Mouse (Mus musculus): Measurements from ENCODE around the gene Nectin4. TPM values are rescaled to one million over a fixed set of nuclear protein-coding genes. Genes with fewer than 3 reads are reported as not detected.

Gene Nectin4
- polyA plus RNA-seq, 1 experiment from 2014 or later = 3.8 TPM

DNA sequence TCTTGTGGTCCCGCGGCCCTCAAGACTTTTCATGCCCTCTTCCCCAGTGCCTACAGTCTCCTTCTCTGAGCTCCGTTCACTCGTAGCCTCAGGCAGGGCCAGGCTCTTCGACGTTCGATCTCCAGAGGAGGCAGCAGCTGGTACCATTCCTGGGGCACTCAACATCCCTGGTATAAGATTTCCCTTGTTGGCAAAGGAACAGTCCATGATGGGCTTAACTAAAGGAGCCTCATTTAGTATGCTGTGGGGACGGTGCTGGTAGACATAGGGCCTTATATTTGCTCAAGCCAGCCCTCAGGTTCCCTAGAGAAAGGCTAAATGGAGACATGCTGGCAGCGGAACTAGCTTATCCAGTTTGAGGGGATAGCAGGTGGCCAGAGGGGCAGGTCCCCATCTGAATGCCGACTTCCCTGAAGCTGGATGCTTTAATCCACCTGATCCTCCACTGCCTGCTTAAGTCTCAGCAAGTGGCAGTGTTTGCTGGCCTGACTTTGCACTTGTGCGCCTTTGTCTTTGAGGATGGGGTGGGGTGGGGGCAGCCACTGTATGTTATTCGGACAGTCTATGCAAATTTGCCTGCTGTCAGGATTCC, 49.5 kb downstream of the Nectin4 start:
- no peak overlapping the region for H3K4me3 ChIP-seq (replicated peaks)
- 71% methylated on average over 12 of the region's 12 CpGs for WGBS
- no peak for ATAC-seq
- H3K27me3 ChIP-seq (replicated peaks) = no peaks in the 10 kb centered on the region
- no peaks in the 10 kb centered on the region for H3K4me1 ChIP-seq (replicated peaks)
- no peaks in the 10 kb centered on the region for H3K9me3 ChIP-seq
- no peak overlapping the region for H3K4me2 ChIP-seq (replicated peaks)
- H3K27ac ChIP-seq = no peak overlapping the region
- peaks cover 19% of the 10 kb centered on the region for H3K36me3 ChIP-seq
- no peak overlapping the region for H3K9ac ChIP-seq

DNA sequence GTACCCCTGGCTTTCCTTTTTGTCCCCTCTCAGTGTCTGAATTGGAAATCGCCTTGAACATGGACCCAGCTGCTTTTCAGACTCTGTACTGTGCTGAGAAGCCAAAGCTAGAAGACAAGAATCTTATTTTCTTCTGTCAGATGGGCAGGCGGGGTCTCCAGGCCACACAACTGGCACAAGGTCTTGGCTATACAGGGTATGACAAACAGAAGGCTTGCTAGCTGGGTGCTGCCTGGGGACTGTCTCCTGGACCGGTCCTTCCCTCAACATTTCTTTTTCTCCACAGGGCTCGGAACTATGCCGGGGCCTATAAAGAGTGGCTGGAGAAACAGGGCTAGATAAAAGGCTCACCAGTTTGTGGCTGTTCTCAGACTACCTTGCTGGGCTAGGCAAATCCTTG, 50.0 kb downstream of the Nectin4 start:
- H3K4me2 ChIP-seq (replicated peaks) = no peak overlapping the region
- WGBS = 88% methylated on average over 5 of the region's 5 CpGs
- H3K27ac ChIP-seq = no peak overlapping the region
- H3K9me3 ChIP-seq = no peaks in the 10 kb centered on the region
- no peak overlapping the region for H3K4me3 ChIP-seq (replicated peaks)
- H3K9ac ChIP-seq = no peak overlapping the region
- peaks cover 3% of the 10 kb centered on the region; the same call in 1 of the 2 replicates for H3K4me1 ChIP-seq (replicated peaks)
- peaks cover 19% of the 10 kb centered on the region for H3K36me3 ChIP-seq
- ATAC-seq = no peak
- H3K27me3 ChIP-seq (replicated peaks) = no peaks in the 10 kb centered on the region

DNA sequence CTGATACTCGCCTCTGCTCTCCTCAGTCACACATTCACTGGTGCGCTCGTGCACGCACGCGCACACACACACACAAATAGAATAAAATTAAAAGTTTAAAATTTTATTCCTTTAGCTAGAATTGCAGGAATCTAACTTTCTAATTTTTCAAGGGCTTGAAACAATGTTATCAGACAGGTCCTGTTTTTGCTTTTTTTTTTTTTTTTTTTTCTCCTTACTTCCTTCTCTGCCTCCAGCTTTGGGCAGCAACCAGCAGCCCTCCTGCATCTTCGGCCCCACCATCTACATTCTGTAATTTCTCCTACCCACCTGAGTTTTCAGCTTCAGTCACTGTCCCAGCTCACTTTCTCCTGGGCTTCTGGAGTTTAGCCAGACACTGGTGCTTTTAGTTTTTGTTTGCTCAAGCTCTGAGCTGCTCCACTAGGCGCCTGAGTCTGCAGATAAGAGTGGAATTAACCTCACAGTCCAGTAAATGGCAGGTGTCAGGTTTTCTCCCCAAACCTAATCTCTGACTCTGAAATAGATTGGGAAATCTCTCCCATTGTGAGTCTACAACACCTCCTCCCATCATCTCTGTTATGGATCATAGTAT, 52.7 kb downstream of the Nectin4 start:
- no peak overlapping the region for H3K27ac ChIP-seq
- ATAC-seq = peak; percentile 37; the same call in 1 of the 2 replicates
- no peak overlapping the region for H3K4me2 ChIP-seq (replicated peaks)
- no peaks in the 10 kb centered on the region for H3K9me3 ChIP-seq
- H3K36me3 ChIP-seq = peaks cover 10% of the 10 kb centered on the region
- no peak overlapping the region for H3K4me3 ChIP-seq (replicated peaks)
- 74% methylated on average over 8 of the region's 8 CpGs for WGBS
- H3K9ac ChIP-seq = no peak overlapping the region
- no peaks in the 10 kb centered on the region; the same call in 1 of the 2 replicates for H3K27me3 ChIP-seq (replicated peaks)
- H3K4me1 ChIP-seq (replicated peaks) = peaks cover 8% of the 10 kb centered on the region; the same call in 1 of the 2 replicates

DNA sequence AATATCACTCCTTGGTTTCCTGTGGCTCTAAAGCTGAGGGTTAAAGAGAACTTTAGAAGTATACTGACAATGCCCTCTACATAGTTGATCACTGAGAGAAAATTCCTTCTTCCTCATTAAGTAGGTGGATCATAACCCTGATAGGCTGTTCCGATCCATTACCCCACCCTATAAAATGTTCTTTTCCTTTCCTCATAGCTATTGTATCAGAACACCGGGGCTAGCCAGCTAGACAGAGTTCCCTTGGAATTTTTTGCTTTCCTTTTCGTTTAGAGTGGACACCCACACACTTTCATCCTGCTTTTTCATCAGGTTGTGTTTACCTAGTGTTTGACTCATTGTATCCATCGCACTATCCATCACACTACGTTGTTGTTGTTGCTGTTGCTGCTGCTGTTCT, 54.7 kb downstream of the Nectin4 start:
- 34% methylated on average over 5 of the region's 5 CpGs for WGBS
- Histone ChIP-seq H3K4me2 (replicated peaks) (no peak overlapping the region), H3K27me3 (replicated peaks) (no peaks in the 10 kb centered on the region; the same call in 1 of the 2 replicates), H3K9me3 (no peaks in the 10 kb centered on the region), H3K9ac (no peak overlapping the region), H3K4me1 (replicated peaks) (peaks cover 8% of the 10 kb centered on the region; the same call in 1 of the 2 replicates), H3K27ac (no peak overlapping the region), H3K36me3 (no peaks in the 10 kb centered on the region; the same call in 1 of the 2 replicates), H3K4me3 (replicated peaks) (no peak overlapping the region)
- peak; percentile 42 for ATAC-seq

DNA sequence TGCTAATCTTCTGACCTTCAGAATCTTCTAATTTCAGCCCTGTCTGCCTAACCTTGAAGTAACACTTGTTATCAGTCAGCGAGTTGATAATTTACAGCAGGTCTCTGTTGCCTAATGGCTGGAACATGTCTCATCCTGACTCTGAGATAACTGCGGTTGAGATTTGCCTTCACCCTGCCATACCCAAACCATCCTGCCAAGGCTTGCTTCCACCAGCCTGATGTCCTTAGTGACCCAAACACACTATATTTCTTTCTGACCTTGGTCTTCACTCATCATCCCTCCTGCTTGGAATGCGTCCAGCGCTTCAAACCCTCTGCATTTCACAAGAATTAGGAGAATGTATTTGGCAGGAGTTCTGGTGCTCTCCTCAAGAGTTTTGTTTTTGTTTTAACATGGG, 55.2 kb downstream of the Nectin4 start:
- WGBS = 29% methylated on average over 4 of the region's 4 CpGs
- peaks cover 8% of the 10 kb centered on the region; the same call in 1 of the 2 replicates for H3K4me1 ChIP-seq (replicated peaks)
- no peak overlapping the region for H3K9ac ChIP-seq
- H3K4me3 ChIP-seq (replicated peaks) = no peak overlapping the region
- no peak overlapping the region for H3K27ac ChIP-seq
- ATAC-seq = peak; percentile 75
- H3K9me3 ChIP-seq = no peaks in the 10 kb centered on the region
- no peak overlapping the region for H3K4me2 ChIP-seq (replicated peaks)
- H3K27me3 ChIP-seq (replicated peaks) = no peaks in the 10 kb centered on the region; the same call in 1 of the 2 replicates
- no peaks in the 10 kb centered on the region for H3K36me3 ChIP-seq

DNA sequence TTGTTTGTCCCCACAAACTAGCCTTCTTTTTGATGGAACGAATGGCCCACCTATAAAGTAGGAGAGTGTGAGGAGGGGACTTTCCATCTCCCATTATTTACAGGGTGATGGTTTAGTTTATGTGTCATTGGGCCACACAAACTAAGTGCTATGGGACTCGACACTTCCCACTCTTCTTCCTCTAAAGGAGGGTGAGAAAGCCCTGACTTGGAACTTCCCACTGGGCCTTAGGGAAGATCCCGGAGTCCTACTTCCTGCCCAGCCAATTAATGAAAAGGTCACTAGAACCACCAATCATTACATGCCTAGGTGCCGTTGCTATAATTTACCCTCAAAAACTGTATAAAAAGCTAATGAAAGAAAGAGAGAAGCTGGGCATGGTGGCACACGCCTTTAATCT, 62.3 kb downstream of the Nectin4 start:
- ATAC-seq = no peak
- Histone ChIP-seq H3K9ac (no peak overlapping the region), H3K36me3 (no peaks in the 10 kb centered on the region), H3K9me3 (no peaks in the 10 kb centered on the region), H3K27me3 (replicated peaks) (no peaks in the 10 kb centered on the region; the same call in 1 of the 2 replicates), H3K27ac (no peak overlapping the region), H3K4me1 (replicated peaks) (peaks cover 6% of the 10 kb centered on the region; the same call in 1 of the 2 replicates), H3K4me3 (replicated peaks) (no peak overlapping the region), H3K4me2 (replicated peaks) (no peak overlapping the region)
- WGBS = 80% methylated on average over 5 of the region's 5 CpGs

DNA sequence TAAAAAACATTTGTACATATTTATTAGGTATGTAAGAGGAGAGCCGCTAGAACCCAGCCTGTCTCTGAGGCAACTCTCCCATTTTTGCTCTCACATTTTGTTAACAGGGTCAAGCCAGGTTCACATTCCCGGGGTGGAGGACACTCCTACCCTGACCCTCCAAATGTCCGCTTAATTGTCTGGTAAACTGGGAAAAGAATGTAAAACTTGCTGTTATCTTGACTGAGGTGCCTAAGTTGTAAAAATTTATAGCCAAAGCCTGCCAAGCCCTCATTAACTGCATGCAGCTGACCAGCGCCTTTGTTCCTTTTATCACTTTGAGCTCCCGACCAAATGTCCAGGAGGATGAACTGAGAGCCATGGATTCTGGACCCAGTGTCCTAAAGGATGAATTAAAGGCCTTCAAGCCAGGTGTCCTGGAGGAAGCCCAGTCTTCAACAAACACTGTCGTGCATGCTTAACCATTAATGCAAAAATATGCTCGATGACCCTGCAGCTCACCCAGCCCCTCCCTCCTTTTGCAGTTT, 65.5 kb downstream of the Nectin4 start:
- Histone ChIP-seq H3K4me1 (replicated peaks) (peaks cover 9% of the 10 kb centered on the region), H3K27me3 (replicated peaks) (no peaks in the 10 kb centered on the region), H3K36me3 (no peaks in the 10 kb centered on the region), H3K9ac (no peak overlapping the region), H3K4me2 (replicated peaks) (0 out of 2 replicates have a peak overlapping the region, but pooled peaks have one; percentile 11), H3K27ac (no peak overlapping the region), H3K9me3 (no peaks in the 10 kb centered on the region), H3K4me3 (replicated peaks) (no peak overlapping the region)
- 18% methylated on average over 7 of the region's 7 CpGs for WGBS
- ATAC-seq = no peak

DNA sequence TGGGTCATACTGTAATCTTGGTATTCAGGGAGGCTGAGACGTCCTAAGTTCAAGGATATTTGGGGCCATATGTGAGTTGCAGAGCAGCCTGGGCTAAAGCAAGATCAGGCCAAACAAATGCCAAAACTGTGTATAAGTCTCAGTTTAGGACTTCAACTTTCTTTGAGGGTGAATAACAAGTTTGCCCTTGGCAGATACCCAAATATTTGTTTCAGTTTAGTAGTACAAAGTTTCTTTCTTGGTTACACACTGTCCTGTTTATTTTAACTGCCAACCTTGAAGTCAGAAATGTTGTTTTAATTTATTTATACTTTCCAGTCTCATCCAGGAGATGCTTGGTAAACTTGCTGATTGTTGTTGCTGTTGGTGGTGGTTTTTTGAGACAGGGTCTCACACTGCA, 66.1 kb downstream of the Nectin4 start:
- H3K4me3 ChIP-seq (replicated peaks) = no peak overlapping the region
- no peak for ATAC-seq
- no peaks in the 10 kb centered on the region for H3K36me3 ChIP-seq
- H3K27me3 ChIP-seq (replicated peaks) = no peaks in the 10 kb centered on the region
- WGBS = 35% methylated on average over 1 of the region's 1 CpGs
- no peak overlapping the region for H3K4me2 ChIP-seq (replicated peaks)
- H3K27ac ChIP-seq = no peak overlapping the region
- no peak overlapping the region for H3K9ac ChIP-seq
- H3K4me1 ChIP-seq (replicated peaks) = peaks cover 14% of the 10 kb centered on the region
- no peaks in the 10 kb centered on the region for H3K9me3 ChIP-seq

DNA sequence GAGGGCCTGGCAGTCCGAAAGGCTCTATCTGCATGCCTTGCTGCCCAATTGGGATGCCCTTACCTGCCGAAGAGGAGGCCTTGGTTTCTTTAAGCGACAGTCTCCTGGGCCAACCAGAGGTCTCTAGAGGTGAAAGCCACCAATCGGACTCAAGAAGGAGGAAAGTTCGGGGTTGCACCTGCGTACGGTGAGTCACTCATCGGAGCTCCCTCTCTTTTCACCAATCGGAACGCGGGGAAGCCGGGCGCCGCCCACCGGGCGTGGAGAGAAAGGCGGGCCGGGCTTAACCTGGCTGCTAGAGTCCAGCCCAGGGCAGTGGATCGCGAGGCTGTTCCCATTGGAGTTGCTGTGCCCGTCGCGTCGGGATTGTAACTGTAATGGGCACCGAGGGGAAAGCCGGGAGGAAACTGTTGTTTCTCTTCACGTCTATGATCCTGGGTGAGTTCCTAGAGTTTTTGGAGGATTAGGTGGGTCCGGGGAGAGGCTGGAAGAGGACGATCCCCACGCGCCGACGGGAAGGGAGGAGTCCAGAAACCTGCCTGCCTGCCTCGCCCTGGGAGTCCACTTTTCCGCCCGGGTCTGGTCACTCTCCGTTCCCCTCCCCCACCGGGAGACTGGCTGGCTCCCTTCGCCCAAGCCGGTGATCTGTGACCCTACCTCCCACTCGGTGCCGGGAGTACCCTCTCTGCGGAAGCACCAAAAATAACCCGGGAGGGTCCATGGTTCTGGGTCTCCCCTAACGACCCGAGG, 67.5 kb downstream of the Nectin4 start, which contains the start of gene F11r:
Gene F11r (plus strand): TSS at position 272 of the 750 bp plus-strand sequence.
- H3K4me2 ChIP-seq (replicated peaks) = peak within 1 kb of the TSS; percentile 69
- H3K9me3 ChIP-seq = no peaks in the 10 kb centered on the region
- ATAC-seq = peak; percentile 90
- H3K27me3 ChIP-seq (replicated peaks) = no peaks in the 10 kb centered on the region
- peak within 1 kb of the TSS; percentile 86 for H3K27ac ChIP-seq
- H3K4me1 ChIP-seq (replicated peaks) = peaks cover 21% of the 10 kb centered on the region
- no peaks in the 10 kb centered on the region for H3K36me3 ChIP-seq
- 1% methylated on average over 46 of the region's 46 CpGs for WGBS
- H3K4me3 ChIP-seq (replicated peaks) = peak within 1 kb of the TSS; percentile 58
- H3K9ac ChIP-seq = peak within 1 kb of the TSS; percentile 68

Other genes with a start within 250 kb of the Nectin4 start
- gene Sdhc, start 219.5 kb upstream of the Nectin4 start, polyA plus RNA-seq (2015; fragmentation: Nextera tagmentation; extraction: Ambion mirVana) = 360 and 387 TPM in 2 replicates
- gene Mpz, start 219.4 kb upstream of the Nectin4 start, polyA plus RNA-seq (2015; fragmentation: Nextera tagmentation; extraction: Ambion mirVana) = 1.1 and 1.3 TPM in 2 replicates
- 16.4 and 18.5 TPM in 2 replicates for gene Pcp4l1, start 173.8 kb upstream of the Nectin4 start, polyA plus RNA-seq (2015; fragmentation: Nextera tagmentation; extraction: Ambion mirVana)
- gene Nr1i3, start 156.1 kb upstream of the Nectin4 start, polyA plus RNA-seq (2015; fragmentation: Nextera tagmentation; extraction: Ambion mirVana) = 9.2 and 10.5 TPM in 2 replicates
- 31.4 and 32.0 TPM in 2 replicates for gene Tomm40l, start 147.6 kb upstream of the Nectin4 start, polyA plus RNA-seq (2015; fragmentation: Nextera tagmentation; extraction: Ambion mirVana)
- gene Apoa2, start 145.0 kb upstream of the Nectin4 start, polyA plus RNA-seq (2015; fragmentation: Nextera tagmentation; extraction: Ambion mirVana) = 84.7 and 123 TPM in 2 replicates
- gene Fcer1g, start 135.7 kb upstream of the Nectin4 start, polyA plus RNA-seq (2015; fragmentation: Nextera tagmentation; extraction: Ambion mirVana) = 51.5 and 54.5 TPM in 2 replicates
- 6.3 and 6.8 TPM in 2 replicates for gene Adamts4, start 119.7 kb upstream of the Nectin4 start, polyA plus RNA-seq (2015; fragmentation: Nextera tagmentation; extraction: Ambion mirVana)
- gene Ndufs2, start 118.7 kb upstream of the Nectin4 start, polyA plus RNA-seq (2015; fragmentation: Nextera tagmentation; extraction: Ambion mirVana) = 304 and 326 TPM in 2 replicates
- gene B4galt3, start 99.8 kb upstream of the Nectin4 start, polyA plus RNA-seq (2015; fragmentation: Nextera tagmentation; extraction: Ambion mirVana) = 54.2 and 54.5 TPM in 2 replicates
- gene Ppox, start 88.9 kb upstream of the Nectin4 start, polyA plus RNA-seq (2015; fragmentation: Nextera tagmentation; extraction: Ambion mirVana) = 38.7 and 40.9 TPM in 2 replicates
- 56.0 and 57.2 TPM in 2 replicates for gene Usp21, start 82.1 kb upstream of the Nectin4 start, polyA plus RNA-seq (2015; fragmentation: Nextera tagmentation; extraction: Ambion mirVana)
- 103 and 108 TPM in 2 replicates for gene Ufc1, start 75.1 kb upstream of the Nectin4 start, polyA plus RNA-seq (2015; fragmentation: Nextera tagmentation; extraction: Ambion mirVana)
- gene Dedd, start 41.0 kb upstream of the Nectin4 start, polyA plus RNA-seq (2015; fragmentation: Nextera tagmentation; extraction: Ambion mirVana) = 40.6 and 44.5 TPM in 2 replicates
- 43.3 and 47.6 TPM in 2 replicates for gene Nit1, start 24.5 kb upstream of the Nectin4 start, polyA plus RNA-seq (2015; fragmentation: Nextera tagmentation; extraction: Ambion mirVana)
- 96.9 and 104 TPM in 2 replicates for gene Pfdn2, start 24.4 kb upstream of the Nectin4 start, polyA plus RNA-seq (2015; fragmentation: Nextera tagmentation; extraction: Ambion mirVana)
- 0.94 and 1.0 TPM in 2 replicates for gene Klhdc9, start 9.3 kb upstream of the Nectin4 start, polyA plus RNA-seq (2015; fragmentation: Nextera tagmentation; extraction: Ambion mirVana)
- 2.2 and 2.4 TPM in 2 replicates for gene Arhgap30, start 18.9 kb downstream of the Nectin4 start, polyA plus RNA-seq (2015; fragmentation: Nextera tagmentation; extraction: Ambion mirVana)
- gene Usf1, start 41.2 kb downstream of the Nectin4 start, polyA plus RNA-seq (2015; fragmentation: Nextera tagmentation; extraction: Ambion mirVana) = 62.1 and 62.5 TPM in 2 replicates
- gene Tstd1, start 48.8 kb downstream of the Nectin4 start, polyA plus RNA-seq (2015; fragmentation: Nextera tagmentation; extraction: Ambion mirVana) = 3.3 and 3.8 TPM in 2 replicates
- gene F11r, start 67.4 kb downstream of the Nectin4 start, polyA plus RNA-seq (2015; fragmentation: Nextera tagmentation; extraction: Ambion mirVana) = 88.1 and 100 TPM in 2 replicates
- 12.0 and 12.2 TPM in 2 replicates for gene Alyref2, start 133.4 kb downstream of the Nectin4 start, polyA plus RNA-seq (2015; fragmentation: Nextera tagmentation; extraction: Ambion mirVana)
- 0.15 TPM in 1 of 2 replicates, not detected in the other for gene Itln1, start 165.2 kb downstream of the Nectin4 start, polyA plus RNA-seq (2015; fragmentation: Nextera tagmentation; extraction: Ambion mirVana)
- 0.48 and 0.88 TPM in 2 replicates for gene Cd244a, start 189.1 kb downstream of the Nectin4 start, polyA plus RNA-seq (2015; fragmentation: Nextera tagmentation; extraction: Ambion mirVana)
- gene Ly9, start 237.3 kb downstream of the Nectin4 start, polyA plus RNA-seq (2015; fragmentation: Nextera tagmentation; extraction: Ambion mirVana) = 0.53 and 0.60 TPM in 2 replicates